Mouse (Mus musculus) frontal cortex, adult 2 months (tissue): ENCODE results near the gene Rack1. TPM values are rescaled to one million over a fixed set of nuclear protein-coding genes. Genes with fewer than 3 reads are reported as not detected.
A peak's percentile ranks its signal among the peaks of the same experiment; 100 is the strongest.

ENCODE experiments used
- DNase-seq, 2 experiments: peaks; one replicate each; pipeline ENCODE4 v3.0.0; 2022; ENCODE audit warnings: low spot score in 1 of 2; ENCODE audit errors: extremely low spot score in 1 of 2
- polyA plus RNA-seq: library from polyadenylated mRNA; depleted of rRNA; stranded (reverse); fragments of >200 nt; gene quantifications from 2 replicates; pipeline ENCODE4 v1.2.3, GENCODE M21; 2012

Rack1 gene
- polyA plus RNA-seq, 1 experiment, result 453 TPM

DNA sequence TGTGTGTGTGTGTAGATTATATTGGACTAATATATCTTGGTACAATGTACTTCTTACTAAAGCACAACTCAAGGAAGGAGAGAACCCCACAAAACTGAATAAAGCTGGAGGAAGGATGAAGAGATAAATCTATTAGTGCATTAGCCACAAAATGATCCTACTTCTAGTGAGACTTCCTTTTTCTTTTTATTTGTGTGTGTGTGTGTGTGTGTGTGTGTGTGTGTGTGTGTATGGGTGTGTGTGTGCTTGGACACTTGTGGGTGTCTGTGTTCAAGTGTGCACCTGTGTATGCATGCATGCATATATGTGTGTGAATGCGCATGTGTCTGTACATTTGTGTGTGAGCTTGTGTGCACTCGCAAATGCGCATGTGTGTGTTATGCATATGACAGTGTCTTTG is 6.9 kb upstream of the Rack1 start:
- no peak for DNase-seq

DNA sequence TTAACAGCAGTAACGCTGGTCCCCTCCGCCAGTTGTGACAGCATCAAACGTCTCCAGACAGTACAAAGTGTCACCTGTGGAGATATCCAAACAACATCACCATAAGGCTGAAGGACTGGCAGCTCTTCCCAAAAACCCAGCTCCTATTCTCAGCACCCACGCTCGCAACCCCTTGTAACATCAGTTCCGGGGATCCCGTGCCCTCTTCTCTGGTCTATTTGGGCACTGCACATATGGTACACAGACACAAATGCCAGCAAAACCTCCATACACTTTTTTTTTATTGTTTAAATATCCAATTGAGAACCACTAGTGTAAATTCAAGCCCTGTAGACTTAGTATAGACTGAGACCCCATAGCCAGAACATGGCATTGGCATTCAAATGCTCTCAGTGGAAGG is 4.9 kb upstream of the Rack1 start:
- DNase-seq, result no peak

DNA sequence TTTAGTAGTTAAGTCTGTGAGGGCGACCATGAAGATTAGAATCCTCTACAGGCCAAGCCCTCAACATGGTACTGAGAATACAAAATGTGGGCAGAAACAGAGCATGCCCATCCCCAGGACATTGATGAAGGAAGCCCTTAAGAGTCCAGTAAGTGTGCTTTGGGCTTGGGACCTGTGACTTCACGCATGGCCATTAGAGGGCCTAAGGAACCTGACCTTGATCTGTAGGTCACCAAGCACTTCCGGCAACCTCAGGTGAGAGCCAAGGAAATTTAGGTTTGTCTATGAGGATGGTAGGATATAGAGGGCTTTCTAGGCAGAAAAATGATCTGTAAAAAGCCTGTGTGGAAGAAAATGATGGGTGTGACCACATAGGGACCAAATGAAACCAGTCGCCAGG is 3.8 kb upstream of the Rack1 start:
- DNase-seq, result no peak

DNA sequence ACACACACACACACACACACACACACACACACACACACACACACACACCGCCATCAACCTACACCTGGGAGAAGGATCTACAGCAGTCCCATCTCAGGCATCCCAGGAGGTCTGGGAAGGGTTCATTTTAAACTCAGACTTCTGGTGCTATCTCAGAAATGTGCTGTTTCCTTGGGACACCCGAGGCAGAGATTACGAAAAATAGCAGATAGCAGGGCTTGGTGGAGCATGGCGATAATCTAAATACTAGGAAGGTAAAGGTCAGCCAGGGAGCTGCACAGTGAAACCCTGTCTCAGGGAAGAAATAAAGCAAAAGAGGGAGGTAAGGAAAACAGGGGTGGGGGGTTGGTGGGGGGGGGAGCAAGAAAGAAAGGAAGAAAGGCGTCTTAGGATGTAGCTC is 2.8 kb upstream of the Rack1 start:
- no peak for DNase-seq

DNA sequence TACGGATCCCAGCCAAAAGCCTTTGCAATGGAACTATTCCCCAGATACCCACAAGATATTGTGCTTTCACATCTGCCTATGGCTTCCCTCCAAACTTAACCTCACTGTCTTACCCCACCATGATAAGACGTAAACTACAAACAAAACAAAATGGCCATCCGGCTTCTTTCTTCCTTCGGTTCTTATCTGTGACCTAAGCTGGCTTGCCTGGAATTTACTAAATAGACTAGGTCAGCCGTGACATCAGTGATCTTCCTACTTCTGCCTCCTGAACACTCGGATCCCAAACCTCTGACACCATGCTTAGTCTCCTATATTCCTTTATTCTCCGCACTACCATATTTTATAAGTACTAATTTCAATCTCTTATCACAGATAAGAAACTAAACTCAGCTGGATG is 1.8 kb upstream of the Rack1 start:
- no peak for DNase-seq

DNA sequence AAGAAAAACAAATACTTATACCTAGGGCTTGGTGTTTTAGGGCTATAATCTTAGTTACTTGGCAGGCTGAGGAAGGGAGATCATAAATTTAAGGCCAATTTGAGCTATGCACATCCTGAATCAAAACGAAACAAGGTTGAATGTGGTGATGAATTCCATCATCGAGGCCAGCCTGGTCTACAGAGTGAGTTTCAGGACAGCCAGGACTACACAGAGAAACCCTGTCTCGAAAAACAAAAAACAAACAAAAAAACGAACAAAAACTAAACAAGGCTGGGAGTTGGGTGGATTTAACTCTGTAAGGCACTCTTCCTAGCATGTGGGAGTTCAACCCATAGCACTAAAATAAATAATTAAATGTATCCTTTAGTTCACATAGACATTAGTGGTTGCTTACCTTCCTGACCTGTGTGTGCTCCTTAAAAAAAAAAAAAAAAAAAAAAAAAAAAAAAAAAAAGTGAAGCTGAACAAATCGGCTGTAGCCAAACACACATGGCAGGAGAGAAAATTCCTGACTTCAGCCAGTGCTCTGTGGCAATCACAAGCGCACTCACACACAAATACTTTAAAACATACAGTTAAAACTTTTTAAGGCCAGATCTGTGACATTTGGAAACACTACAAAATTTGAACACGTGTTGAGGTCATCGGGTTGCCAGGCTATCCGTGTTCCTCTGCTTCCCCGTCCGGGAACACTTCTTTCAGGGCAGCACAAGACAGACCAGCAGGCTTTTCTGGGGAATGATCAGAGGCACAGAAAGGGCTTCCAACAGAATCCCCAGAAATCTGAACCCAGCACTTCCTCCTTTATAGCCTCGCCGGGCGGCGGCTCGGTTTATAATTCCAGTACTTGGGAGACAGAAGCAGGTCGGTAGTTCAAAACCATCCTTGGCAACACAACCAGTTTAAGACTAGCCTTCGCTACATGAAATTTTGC is 880 bp upstream of the Rack1 start:
- DNase-seq, result no peak

DNA sequence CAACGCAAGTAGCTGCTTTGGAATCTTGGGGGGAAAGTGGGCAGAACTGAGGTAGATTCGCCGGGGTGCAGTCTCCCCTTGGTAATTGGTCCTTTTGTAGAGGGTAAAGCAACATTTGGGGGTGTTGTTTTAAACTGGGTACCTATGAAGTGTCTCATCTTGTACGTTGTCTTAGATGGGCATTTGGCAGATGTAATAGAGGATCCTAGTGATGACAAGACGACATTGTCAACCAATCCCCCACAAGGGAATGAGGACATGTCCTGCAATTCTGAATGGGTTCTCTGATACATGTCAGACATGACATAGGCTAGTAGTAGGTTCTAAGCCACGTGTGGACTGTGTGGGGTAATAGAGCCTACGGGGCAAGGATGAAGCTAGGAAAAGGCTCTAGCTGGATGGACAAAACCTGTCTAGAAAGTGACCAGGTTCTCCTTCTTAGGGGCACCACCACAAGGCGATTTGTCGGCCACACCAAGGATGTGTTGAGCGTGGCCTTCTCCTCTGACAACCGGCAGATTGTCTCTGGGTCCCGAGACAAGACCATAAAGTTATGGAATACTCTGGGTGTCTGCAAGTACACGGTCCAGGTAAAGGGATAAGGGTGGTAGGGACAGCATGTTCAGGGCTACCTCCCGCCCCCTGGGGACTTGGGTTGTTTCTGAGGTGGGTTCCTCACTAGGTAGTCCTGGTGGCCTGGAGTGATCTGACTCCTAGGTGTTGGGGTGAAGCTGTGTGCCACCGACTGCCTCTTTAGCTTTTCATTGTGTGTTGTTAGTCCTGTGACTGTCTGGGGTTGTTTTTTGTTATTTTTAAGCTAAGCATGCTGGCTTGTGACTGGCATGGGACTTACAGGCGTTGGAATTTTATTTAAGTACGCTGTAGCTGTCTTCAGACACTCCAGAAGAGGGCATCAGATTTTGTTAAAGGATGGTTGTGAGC is 2.0 kb downstream of the Rack1 start:
- DNase-seq, result no peak

DNA sequence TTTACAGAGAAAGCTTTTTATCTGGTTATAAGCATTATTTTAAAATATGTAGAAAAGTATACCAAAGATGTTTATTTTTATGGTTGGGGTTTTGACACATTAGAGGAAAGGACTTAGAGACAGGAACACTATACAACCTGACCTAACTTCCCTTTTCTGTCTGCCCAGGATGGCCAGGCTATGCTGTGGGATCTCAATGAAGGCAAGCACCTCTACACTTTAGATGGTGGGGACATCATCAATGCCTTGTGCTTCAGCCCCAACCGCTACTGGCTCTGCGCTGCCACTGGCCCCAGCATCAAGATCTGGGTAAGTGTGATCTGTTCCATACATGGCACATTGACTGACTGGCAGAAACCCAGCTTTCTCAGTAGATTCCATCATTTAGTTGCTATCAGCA is 3.9 kb downstream of the Rack1 start:
- DNase-seq, result no peak

DNA sequence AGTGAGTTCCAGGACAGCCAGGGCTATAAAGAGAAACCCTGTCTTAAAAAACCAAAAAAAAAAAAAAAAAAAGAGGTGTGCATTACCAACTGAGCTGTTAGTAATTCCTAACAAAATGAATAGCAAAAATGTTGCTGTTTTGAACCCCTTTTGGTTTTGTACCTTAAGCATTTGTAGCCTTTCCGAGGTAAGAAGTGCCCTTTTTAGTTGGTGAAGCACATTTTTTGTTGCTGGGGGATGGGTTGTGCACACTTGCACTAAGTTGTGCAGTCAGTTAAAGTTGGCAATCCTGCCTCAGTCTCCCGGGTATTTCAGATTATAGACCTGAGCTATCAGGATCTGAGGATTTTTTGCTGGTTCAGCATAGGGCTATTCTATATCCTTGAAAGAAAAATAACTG is 4.8 kb downstream of the Rack1 start:
- DNase-seq, result no peak

DNA sequence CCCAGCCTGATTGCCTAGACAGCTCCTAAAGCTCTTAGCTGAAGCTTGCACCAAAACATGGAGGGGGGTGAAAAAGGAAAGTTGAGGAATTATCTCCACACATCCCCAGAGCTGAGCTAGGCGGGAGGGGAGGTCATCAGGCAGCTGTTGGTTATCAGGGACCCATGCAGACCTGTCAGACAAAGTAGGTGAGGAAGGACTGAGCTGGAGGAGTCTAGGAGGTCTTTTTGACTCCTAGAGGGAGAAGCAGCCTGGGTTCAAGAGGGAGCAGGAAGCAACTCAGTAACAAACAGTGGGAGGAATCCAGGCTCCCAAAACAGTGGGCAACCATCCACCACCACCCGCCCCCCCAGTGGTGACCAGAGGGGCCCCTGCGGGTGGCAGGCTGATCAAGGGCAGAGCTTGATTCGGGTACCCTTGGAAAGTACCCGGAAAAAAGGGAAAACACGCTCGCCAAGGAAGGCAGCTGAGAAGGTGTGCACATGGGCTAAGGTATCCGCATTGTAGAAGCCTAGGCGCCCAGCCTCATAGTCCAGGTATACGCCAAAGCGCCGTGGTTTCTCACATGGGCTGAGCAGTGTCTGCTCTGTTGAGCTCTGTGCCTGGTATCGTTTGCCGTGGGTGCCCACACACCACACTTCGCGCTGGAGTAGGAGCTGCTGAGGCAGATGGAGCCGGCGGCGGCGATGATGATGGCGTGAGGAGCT is 6.9 kb downstream of the Rack1 start:
- DNase-seq, result peak in 1 of 2 experiments; percentile 60

DNA sequence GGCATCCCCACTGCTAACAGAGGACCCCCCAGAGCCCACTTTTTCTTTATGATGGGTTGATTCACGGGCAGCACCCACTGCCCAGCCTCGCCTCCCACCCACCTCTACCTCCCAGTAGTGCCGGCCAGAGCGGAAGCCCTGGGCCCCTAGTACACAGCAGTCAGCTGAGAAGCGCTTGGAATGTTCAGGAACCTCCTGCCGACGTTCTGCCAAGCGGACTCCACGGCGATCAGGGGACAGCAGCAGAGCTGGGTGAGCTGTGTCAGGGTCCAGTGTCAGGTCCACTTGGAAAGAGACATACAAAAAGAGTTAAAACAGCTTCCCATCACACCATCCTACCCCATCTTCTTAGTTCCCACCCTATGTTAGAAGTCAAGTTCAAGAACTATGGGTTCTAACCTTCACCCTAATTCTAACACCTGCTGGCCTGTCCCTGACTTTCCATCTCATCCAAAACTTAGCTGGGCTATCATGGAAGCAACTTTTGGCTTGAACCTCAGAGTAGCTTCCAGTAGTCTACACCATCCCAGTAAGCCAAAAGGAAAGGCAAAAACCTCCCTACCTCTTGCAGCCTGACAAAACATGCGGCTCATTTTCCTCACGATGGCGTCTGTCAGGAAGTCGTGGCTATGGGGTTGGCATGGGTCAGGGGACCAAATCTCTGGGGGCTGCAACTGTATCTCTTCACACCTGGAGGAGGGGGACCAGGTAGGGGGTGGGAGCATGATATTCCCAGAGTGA is 7.6 kb downstream of the Rack1 start:
- no peak for DNase-seq

DNA sequence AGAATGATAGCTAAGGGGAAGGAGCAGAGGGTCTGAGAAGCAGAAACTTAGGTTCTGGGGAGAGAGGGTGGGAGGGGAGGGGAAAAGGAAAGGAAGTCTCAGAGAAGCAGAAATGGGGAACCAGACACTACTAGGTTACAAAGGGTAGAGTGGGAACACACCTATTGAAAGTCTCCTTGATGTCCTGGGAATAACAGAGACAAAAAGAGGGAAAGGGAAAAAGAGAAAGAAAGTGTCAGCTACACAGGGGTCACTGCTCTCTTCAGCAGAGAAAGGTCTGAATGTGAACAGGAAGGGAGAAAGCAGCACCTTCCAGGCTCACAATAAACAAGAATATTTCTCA is 8.1 kb downstream of the Rack1 start:
- no peak for DNase-seq

DNA sequence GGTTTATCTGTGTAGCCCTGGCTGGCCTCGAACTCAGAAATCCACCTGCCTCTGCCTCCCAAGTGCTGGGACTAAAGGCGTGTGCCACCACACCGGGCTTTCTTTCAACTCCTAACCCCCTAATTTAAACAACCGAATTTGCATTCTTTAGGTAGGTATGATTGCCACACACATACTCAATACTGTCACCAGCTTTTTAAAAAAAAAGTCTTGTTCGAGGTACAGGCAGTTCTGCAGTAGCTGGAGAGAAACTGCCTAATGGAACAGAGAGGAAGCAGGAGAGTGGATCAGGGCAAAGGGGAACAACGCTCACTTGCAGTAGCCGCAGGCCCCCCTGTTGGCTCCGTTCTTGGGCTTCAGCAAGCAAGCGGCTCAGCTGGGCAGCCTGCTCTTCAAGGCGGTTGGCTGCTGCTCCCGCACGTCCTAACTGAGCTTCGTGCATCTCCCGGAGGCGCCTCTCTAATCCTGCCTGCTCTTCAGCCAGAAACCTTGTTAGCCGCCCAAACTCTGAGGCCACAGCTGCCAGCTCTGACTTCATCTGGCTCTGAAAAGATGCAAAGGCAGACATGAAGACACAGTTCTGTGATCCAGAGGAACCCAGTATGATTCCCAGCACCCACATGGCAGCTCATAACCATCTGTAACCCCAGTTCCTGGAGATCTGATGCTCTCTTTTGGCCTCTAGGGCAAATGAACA is 8.8 kb downstream of the Rack1 start:
- DNase-seq, result peak in 1 of 2 experiments; percentile 37

DNA sequence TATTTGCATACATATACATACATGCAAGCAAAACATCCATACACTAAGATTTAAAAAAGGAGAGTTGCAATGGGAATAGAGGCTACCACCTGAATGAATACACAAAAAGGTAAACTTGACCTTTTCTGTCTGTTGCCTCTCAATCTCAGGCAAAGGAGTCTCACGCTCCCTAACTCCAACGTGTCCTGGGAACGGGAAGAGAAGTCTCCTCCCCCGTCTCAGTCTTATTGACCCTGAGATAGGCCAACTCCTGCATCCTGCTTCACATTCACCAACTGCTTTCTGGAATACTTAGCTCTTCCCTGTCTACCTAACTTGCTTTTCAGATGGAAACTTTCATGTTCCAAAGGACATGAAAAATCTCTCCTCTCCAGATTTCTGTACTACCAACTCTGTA is 9.3 kb downstream of the Rack1 start:
- no peak for DNase-seq

DNA sequence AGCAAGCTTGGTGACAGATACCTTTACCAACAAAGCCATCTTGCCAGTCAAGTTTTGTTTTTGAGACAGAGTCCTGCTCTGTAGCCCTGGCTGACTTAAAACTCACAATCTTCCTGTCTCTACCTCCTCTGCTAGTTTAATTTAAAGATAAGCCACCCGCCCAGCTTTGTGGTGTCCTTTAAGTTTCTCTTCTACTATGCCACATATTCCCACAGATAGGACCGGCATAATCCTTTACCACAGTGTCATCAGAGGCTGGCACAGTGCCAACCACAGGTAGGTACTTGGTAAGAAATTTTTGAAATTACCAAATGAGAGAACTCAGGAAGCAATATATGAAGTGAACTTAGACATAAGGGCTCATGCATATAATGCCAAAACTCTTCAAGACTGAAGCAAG is 10.0 kb downstream of the Rack1 start:
- DNase-seq, result no peak

DNA sequence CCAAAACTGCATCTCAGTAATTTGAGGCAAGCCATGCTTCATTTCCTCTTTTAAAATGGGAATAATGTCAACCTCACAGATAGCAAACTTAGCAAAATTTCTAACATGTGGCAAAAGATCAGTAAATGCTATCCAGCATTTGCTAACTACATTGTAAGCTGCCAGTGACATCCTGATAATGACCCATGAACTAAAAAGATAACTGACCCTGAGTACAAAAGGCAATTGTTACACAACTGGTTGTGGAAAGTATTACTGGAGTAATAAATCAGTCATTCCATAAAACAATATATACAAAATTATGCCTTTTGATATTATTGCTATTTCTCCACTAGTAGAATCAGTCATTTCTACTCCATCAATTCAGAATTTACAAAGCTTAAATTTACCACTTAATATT is 13.7 kb downstream of the Rack1 start:
- no peak for DNase-seq

DNA sequence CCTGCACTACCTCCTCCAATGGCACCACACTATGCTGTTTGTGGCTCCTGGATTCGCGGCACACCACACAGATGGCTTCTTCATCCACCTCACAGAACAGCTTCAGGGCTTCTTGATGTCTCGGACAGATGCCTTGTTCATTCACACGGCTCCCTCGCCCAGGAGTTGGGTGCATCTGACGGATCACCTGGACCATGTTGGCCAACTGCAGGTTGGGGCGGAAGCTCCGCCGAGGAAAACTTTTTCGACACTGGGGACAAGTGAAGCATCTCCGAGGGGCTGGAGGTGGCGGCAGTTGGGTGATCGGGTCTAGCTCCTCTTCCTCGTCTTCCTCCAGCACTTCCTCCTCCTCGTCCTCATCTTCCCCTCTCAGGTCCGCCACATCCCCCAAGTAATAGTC is 15.7 kb downstream of the Rack1 start:
- no peak for DNase-seq

DNA sequence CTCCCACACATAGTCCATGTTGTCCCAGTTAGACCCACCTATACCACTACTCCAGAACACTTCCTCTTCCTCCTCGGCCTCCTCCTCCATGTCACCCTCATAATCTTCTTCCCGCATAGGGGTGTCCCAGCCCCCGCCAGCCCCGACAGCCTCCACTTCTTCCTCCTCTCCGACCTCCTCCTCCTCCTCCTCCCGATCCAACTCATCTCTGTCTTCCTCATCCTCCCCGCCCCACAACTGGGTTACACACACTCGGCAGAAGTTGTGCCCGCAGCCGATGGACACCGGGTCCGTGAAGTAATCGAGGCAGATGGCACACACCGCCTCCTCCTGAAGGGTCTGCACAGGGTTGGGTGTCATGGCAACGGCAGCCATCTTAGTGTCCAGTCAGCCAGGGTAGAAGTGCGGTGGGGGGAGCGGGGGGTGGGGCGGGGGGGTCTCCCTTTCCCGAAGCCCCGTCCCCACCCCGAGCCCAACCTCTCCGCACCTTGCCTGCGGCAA is 16.2 kb downstream of the Rack1 start:
- DNase-seq, result peak in 1 of 2 experiments; percentile 47

DNA sequence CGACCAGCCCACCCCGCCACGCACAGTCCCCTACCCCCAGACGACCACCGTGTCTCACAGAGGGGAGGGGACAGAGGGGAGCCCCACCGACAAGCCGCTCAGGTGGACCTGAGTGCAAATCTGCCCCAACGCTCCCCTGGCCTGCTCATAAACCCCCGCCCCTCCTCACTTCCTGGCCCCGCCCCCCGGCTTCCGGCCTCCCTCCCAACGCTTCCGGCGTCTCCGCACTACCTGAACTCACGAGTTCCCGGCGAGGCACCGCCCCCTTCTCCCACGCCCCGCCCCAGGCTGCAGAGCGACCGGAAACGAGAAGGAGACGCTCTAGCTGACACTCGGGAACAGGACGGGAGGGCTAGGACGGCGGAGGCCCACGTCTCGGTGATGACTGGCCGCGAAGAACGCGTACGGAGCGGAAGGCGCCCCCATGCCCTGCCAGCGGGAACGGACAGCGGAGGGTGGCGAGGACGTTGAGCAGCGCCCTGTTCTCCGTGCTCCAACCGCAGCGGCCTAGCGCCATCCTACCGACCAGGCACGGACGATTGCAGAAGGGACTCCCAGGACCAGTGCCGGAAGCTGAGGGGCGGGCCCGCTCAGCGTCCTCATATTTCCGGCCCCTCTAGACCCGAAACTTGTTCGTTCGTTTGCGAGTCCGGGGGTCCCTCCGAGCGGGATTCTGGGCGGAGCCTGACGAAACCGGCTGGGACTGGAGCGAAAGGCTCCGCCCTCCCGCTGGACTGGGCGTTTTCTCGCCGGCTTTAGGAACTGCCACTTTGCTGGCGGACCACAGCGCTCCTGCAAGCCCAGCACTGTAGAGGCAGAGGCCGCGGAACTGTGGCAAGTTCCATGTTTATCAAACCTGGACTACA is 16.9 kb downstream of the Rack1 start, which contains the start of gene Trim41:
Gene Trim41 (minus strand): TSS at position 554 of the 866 bp plus-strand sequence.
- peak; percentile 97 to 99 for DNase-seq
